Mouse (Mus musculus) ES-Bruce4 (cell line): ENCODE results near the gene Gm7879. TPM values are rescaled to one million over a fixed set of nuclear protein-coding genes. Genes with fewer than 3 reads are reported as not detected.

ENCODE experiments used
- H3K27ac ChIP-seq: 2 replicates; pipeline ENCODE4 v1.5.1; 2012; ENCODE audit warnings: low read length, inconsistent platforms; ENCODE audit not compliant: insufficient read depth
- H3K27me3 ChIP-seq: 2 replicates; pipeline ENCODE4 v1.6.1; 2012; ENCODE audit warnings: mild to moderate bottlenecking, low read length, inconsistent platforms; ENCODE audit not compliant: control insufficient read depth, poor library complexity, insufficient read depth, severe bottlenecking
- H3K36me3 ChIP-seq: 2 replicates; pipeline ENCODE4 v1.6.1; 2012; ENCODE audit warnings: inconsistent platforms, mild to moderate bottlenecking, low read length, moderate library complexity; ENCODE audit not compliant: control insufficient read depth, poor library complexity, insufficient read depth, severe bottlenecking
- H3K4me1 ChIP-seq: one replicate; pipeline ENCODE4 v1.8.1; 2011; ENCODE audit warnings: low read length; ENCODE audit not compliant: control insufficient read depth, insufficient read depth
- H3K4me3 ChIP-seq: 2 replicates; pipeline ENCODE4 v1.5.1; 2011; ENCODE audit warnings: low read depth, mild to moderate bottlenecking, low read length
- H3K9ac ChIP-seq: 2 replicates; pipeline ENCODE4 v1.6.1; 2012; ENCODE audit warnings: low read depth, mild to moderate bottlenecking, inconsistent platforms; ENCODE audit not compliant: poor library complexity, severe bottlenecking
- H3K9me3 ChIP-seq: replicated peaks from 2 replicates; pipeline ENCODE4 v1.6.1; 2012; ENCODE audit warnings: mild to moderate bottlenecking, low read length, inconsistent platforms; ENCODE audit not compliant: control insufficient read depth, poor library complexity, insufficient read depth, severe bottlenecking
- CTCF ChIP-seq: IDR thresholded peaks from one replicate; pipeline ENCODE4 v1.8.1; 2011; ENCODE audit warnings: low read depth, low read length
- EP300 ChIP-seq: IDR thresholded peaks from 2 replicates; pipeline ENCODE4 v1.6.1; 2011; ENCODE audit warnings: low read depth, low read length; ENCODE audit not compliant: insufficient read depth
- POLR2A ChIP-seq: IDR thresholded peaks from one replicate; pipeline ENCODE4 v1.8.1; 2011; ENCODE audit warnings: low read length; ENCODE audit not compliant: insufficient read depth
- polyA plus RNA-seq: library from polyadenylated mRNA; stranded (reverse); fragments of >200 nt; gene quantifications from 2 replicates; pipeline ENCODE4 v1.2.4, GENCODE M21; 2011; ENCODE audit warnings: low read depth; ENCODE audit not compliant: missing spikeins, insufficient read depth, insufficient read length

Gene Gm7879
- polyA plus RNA-seq, 1 experiment, result not detected

- no peaks in the 10 kb centered on the region for H3K27me3 ChIP-seq
- no peaks in the 10 kb centered on the region for H3K36me3 ChIP-seq
- H3K9ac ChIP-seq, result no peak overlapping the region
- TF ChIP-seq EP300 (no peak), POLR2A (no peak), CTCF (no peak)
- no peak overlapping the region for H3K27ac ChIP-seq
- H3K4me3 ChIP-seq, result no peak overlapping the region
- H3K4me1 ChIP-seq, result no peaks in the 10 kb centered on the region
- no peaks in the 10 kb centered on the region for H3K9me3 ChIP-seq
Observed at GRCm38 (mm10) chr5:43927729-43928128, 14.8 kb downstream of the Gm7879 start.

DNA sequence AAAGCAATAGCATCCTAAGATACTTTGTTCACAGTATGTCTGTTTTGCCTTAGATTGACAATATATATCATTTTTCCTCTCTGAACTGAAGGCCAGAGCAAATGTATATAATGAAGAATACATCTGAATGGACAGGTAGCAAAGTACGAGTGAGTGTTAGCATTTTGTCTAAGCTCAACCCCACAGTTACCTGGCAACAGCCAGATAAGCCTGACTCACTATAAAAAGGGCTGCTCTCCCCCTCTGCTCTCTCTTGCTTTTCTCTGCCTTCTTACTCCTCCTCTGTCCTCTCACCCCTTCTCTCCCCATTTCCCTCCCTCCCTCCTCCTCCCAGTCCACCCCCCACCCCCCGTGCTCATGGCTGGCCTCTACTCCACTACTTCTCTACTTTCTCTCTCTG, 20.3 kb downstream of the Gm7879 start:
- no peaks in the 10 kb centered on the region for H3K27me3 ChIP-seq
- H3K9ac ChIP-seq, result no peak overlapping the region
- no peak overlapping the region for H3K4me3 ChIP-seq
- no peaks in the 10 kb centered on the region for H3K4me1 ChIP-seq
- no peak for TF ChIP-seq EP300
- TF ChIP-seq POLR2A, result no peak
- TF ChIP-seq CTCF, result no peak
- H3K36me3 ChIP-seq, result no peaks in the 10 kb centered on the region
- H3K9me3 ChIP-seq, result no peaks in the 10 kb centered on the region
- H3K27ac ChIP-seq, result no peak overlapping the region

DNA sequence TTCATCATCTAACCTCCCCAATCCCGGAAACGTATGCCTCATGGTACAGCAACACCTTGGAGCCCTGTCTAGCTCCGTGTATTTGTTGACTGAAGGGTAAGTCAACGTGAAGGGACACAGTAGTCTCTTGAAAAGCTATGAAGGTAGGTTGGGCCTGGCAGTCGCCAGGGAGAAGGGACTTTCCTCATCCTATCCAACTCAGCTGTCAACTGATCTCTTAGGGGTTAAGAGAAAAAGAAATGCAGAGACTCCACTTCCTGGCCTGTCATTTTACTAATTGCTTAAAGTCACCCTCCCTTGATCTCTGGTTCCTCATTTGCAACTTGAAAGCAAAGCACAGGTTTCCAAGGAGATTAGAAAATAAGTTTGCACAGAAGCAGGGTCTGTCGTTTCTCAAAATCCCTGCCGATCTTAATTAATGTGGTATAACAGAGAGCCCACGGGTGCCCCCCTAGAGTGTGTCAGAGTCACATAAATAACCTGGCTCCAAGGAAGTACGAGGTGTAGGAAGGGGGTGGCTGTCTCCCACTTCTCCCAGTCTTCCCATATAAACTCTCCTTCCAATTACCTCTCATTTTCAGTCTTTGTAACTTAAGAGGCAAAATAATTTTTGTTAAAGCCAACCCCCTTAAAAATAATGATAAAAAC, 34.5 kb downstream of the Gm7879 start:
- Histone ChIP-seq H3K36me3 (no peaks in the 10 kb centered on the region), H3K27ac (peak overlapping the region; percentile 80), H3K27me3 (no peaks in the 10 kb centered on the region), H3K9me3 (no peaks in the 10 kb centered on the region; the same call in 1 of the 2 replicates), H3K4me3 (no peak overlapping the region), H3K4me1 (no peaks in the 10 kb centered on the region), H3K9ac (peak overlapping the region; percentile 23; the same call in 1 of the 2 replicates)
- no peak for TF ChIP-seq CTCF
- TF ChIP-seq EP300, result no peak
- no peak for TF ChIP-seq POLR2A

- TF ChIP-seq EP300, result peak; percentile 98
- TF ChIP-seq POLR2A, result peak; percentile 8
- TF ChIP-seq CTCF, result no peak
- Histone ChIP-seq H3K4me3 (peak overlapping the region; percentile 47), H3K27me3 (no peaks in the 10 kb centered on the region), H3K9ac (peak overlapping the region; percentile 60), H3K27ac (peak overlapping the region; percentile 87), H3K4me1 (peaks cover 1% of the 10 kb centered on the region), H3K9me3 (no peaks in the 10 kb centered on the region; the same call in 1 of the 2 replicates), H3K36me3 (no peaks in the 10 kb centered on the region)
Observed at GRCm38 (mm10) chr5:43948111-43948743, 35.3 kb downstream of the Gm7879 start.

DNA sequence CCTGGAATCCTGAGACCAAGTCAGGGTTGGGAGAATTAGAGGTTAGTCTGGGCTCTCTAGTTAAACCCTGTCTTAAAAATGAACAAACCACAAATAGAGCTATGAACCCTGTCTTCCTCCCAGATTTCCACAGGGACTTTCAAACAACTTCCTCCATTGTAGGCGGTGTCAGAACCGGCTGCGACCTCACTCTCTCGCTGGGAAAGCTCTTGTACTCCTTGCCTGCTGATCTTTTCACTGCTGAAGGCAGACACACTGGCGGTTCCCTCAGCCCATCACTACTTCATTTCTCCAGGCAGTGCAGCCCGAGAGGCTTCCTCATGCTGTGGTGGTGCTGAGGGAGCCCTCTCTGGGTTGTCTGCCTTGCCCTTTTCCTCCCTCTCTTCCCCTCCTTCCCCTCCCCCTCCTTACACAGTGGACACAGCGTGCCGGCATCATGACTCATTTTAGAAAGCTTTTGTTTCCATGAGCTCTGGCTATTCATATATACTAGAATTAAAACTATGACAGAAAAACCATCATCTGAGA, 35.9 kb downstream of the Gm7879 start:
- H3K9me3 ChIP-seq, result no peaks in the 10 kb centered on the region; the same call in 1 of the 2 replicates
- H3K9ac ChIP-seq, result peak overlapping the region; percentile 60
- peaks cover 2% of the 10 kb centered on the region for H3K4me1 ChIP-seq
- H3K36me3 ChIP-seq, result no peaks in the 10 kb centered on the region
- peak overlapping the region; percentile 38 for H3K4me3 ChIP-seq
- no peak for TF ChIP-seq CTCF
- 0 out of 2 replicates have a peak, but pooled peaks have one; percentile 43 for TF ChIP-seq EP300
- TF ChIP-seq POLR2A, result no peak
- peak overlapping the region; percentile 87 for H3K27ac ChIP-seq
- H3K27me3 ChIP-seq, result no peaks in the 10 kb centered on the region

DNA sequence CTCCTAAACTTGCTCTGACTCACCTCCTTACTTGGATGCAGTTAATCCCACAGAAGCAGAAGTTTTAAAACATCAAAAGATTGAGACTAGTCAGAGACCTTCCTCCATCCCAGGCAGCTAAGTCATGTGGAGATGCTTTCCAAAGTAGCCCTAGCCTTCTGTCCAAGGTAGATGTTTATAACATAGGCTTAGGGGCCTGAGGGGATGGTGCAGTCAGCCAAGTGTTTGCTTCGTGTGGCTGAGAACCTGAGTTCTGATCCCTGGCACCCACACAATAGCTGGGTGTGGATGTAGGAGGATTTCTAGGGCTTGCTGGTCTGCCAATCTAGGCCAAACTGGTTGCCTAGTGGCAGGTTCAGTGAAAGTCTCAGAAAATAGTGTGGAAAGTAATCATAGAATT, 40.3 kb downstream of the Gm7879 start:
- Histone ChIP-seq H3K4me1 (peaks cover 2% of the 10 kb centered on the region), H3K9ac (no peak overlapping the region), H3K9me3 (no peaks in the 10 kb centered on the region; the same call in 1 of the 2 replicates), H3K27me3 (no peaks in the 10 kb centered on the region), H3K4me3 (no peak overlapping the region), H3K36me3 (no peaks in the 10 kb centered on the region), H3K27ac (no peak overlapping the region)
- TF ChIP-seq EP300, result no peak
- TF ChIP-seq CTCF, result no peak
- no peak for TF ChIP-seq POLR2A
